Mouse (Mus musculus): ENCODE measurements around the gene Gcnt1. TPM values are rescaled to one million over a fixed set of nuclear protein-coding genes. Genes with fewer than 3 reads are reported as not detected.

Gcnt1 gene
- total and polyA plus RNA-seq, 3 experiments: 0.22 TPM; not detected in 2

- peaks cover 0 to 2% of the 10 kb centered on the region in 2 experiments; a peak in 2 of 4 replicates for H3K27me3 ChIP-seq (ENCODE audit: control insufficient read depth in 1 of 2, insufficient read depth in 2 of 2, low read length in 2 of 2)
- no peak overlapping the region for H3K4me3 ChIP-seq (ENCODE audit: control insufficient read depth in 1 of 2, insufficient read depth in 1 of 2, low read depth in 2 of 2, low read length in 2 of 2)
- no peaks in the 10 kb centered on the region for H3K79me2 ChIP-seq (ENCODE audit: control insufficient read depth, insufficient read depth, low read length, poor library complexity)
- H3K36me3 ChIP-seq (ENCODE audit: control insufficient read depth in 1 of 2, insufficient read depth in 2 of 2, low read length in 2 of 2): no peaks in the 10 kb centered on the region
- no peaks in the 10 kb centered on the region for H3K9me3 ChIP-seq (replicated peaks; ENCODE audit: insufficient read depth, low read length)
- no peak overlapping the region for H3K27ac ChIP-seq (ENCODE audit: control insufficient read depth, low read depth, low read length)
- H3K9ac ChIP-seq (ENCODE audit: control insufficient read depth, low read depth, low read length, poor library complexity, severe bottlenecking): no peak overlapping the region
- no peak for TF ChIP-seq RCOR1 (IDR thresholded peaks at IDR 0.05; ENCODE audit: low read depth, low read length)
- TF ChIP-seq MYC (IDR thresholded peaks at IDR 0.05; ENCODE audit: low read depth, low read length): no peak
- no peak for TF ChIP-seq CTCF (IDR thresholded peaks at IDR 0.05 in 2 of 3, conservative IDR thresholded peaks at IDR 0.05 in 1 of 3; ENCODE audit: control insufficient read depth in 1 of 3, insufficient read depth in 1 of 3, low read depth in 2 of 3, low read length in 3 of 3, poor library complexity in 1 of 3, severe bottlenecking in 1 of 3)
- no peak for TF ChIP-seq MAX (IDR thresholded peaks at IDR 0.05; ENCODE audit: low read length)
- TF ChIP-seq TBP (IDR thresholded peaks at IDR 0.05; ENCODE audit: low read depth, low read length): no peak
- no peak for TF ChIP-seq ZMIZ1 (IDR thresholded peaks at IDR 0.05; ENCODE audit: low read depth, low read length)
- no peak for TF ChIP-seq ELF1 (IDR thresholded peaks at IDR 0.05; ENCODE audit: low read depth, low read length)
- TF ChIP-seq CHD2 (IDR thresholded peaks at IDR 0.05; ENCODE audit: low read length): no peak
- TF ChIP-seq POLR2A (IDR thresholded peaks at IDR 0.05; ENCODE audit: control insufficient read depth in 1 of 2, insufficient read depth in 1 of 2, low read depth in 1 of 2, low read length in 2 of 2, poor library complexity in 1 of 2): no peak
- no peak for TF ChIP-seq MAZ (IDR thresholded peaks at IDR 0.05; ENCODE audit: low read depth, low read length)
- no peak for TF ChIP-seq NRF1 (IDR thresholded peaks at IDR 0.05; ENCODE audit: insufficient read depth, low read depth, low read length, poor library complexity, severe bottlenecking)
- no peak for TF ChIP-seq SMC3 (IDR thresholded peaks at IDR 0.05; ENCODE audit: low read depth, low read length)
- no peak for TF ChIP-seq UBTF (IDR thresholded peaks at IDR 0.05; ENCODE audit: borderline replicate concordance, insufficient read depth, low read depth, low read length)
- TF ChIP-seq MXI1 (IDR thresholded peaks at IDR 0.05; ENCODE audit: low read depth, low read length): no peak
- TF ChIP-seq KAT2A (conservative IDR thresholded peaks at IDR 0.05; ENCODE audit: low read depth, low read length): no peak
- no peak for DNase-seq (ENCODE audit: low read depth, low spot score)
- no peaks in the 10 kb centered on the region for H3K4me1 ChIP-seq (ENCODE audit: control insufficient read depth in 1 of 2, insufficient read depth in 2 of 2, low read length in 2 of 2)
Measured at GRCm38 (mm10) chr19:17368557-17368956, 4.1 kb downstream of the Gcnt1 start.

DNA sequence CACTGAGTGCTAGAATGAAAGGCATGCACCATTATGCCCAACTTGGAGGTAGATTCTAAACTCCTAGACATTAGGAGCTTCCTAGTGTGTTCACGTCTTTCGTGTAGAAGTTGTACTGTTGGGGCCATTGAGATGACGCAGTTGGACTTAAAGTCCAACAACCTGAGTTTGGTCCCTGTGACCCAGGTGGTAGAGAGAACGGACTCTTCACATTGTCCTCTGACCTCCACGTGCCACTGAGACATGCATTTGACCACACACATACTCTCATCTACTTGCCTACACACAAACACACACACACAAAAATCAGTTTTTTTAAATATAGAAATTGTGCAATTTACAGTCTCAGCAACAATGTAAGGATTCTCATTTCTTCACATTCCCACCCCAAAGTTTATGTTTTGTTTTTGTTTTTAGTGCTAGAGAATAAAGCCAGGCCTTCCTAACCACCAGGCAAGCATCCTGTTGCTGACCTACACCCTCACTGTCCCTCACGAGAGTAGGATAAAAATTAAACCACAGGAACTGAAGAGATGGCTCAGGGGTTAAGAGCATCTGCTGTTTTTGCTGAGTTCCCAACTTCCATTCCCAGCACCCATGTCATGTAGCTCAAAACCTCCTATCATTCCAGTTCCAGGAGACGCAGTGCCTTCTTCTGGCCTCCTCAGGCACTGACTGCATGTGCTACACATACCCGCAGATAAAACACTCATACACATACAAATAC is 6.1 kb downstream of the Gcnt1 start:
- H3K27ac ChIP-seq (ENCODE audit: control insufficient read depth, low read depth, low read length): no peak overlapping the region
- H3K4me1 ChIP-seq (ENCODE audit: control insufficient read depth in 1 of 2, insufficient read depth in 2 of 2, low read length in 2 of 2): 0 out of 4 replicates have a peak, but pooled peaks cover 0 to under 1% of the 10 kb centered on the region in 2 experiments
- TF ChIP-seq CHD2 (IDR thresholded peaks at IDR 0.05; ENCODE audit: low read length): no peak
- no peak for TF ChIP-seq USF2 (IDR thresholded peaks at IDR 0.05; ENCODE audit: borderline replicate concordance in 1 of 2, insufficient read depth in 1 of 2, low read depth in 1 of 2, low read length in 2 of 2)
- no peak for TF ChIP-seq MYB (IDR thresholded peaks at IDR 0.05; ENCODE audit: low read depth, low read length)
- no peak for TF ChIP-seq NELFE (IDR thresholded peaks at IDR 0.05; ENCODE audit: low read depth, low read length)
- no peak for TF ChIP-seq ZNF384 (IDR thresholded peaks at IDR 0.05; ENCODE audit: low read depth, low read length)
- no peak for TF ChIP-seq ZMIZ1 (IDR thresholded peaks at IDR 0.05; ENCODE audit: low read depth, low read length)
- TF ChIP-seq BHLHE40 (IDR thresholded peaks at IDR 0.05; ENCODE audit: borderline replicate concordance, low read depth, low read length): no peak
- H3K79me2 ChIP-seq (ENCODE audit: control insufficient read depth, insufficient read depth, low read length, poor library complexity): no peaks in the 10 kb centered on the region
- no peak overlapping the region for H3K4me3 ChIP-seq (ENCODE audit: control insufficient read depth in 1 of 2, insufficient read depth in 1 of 2, low read depth in 2 of 2, low read length in 2 of 2)
- no peaks in the 10 kb centered on the region; a peak in 1 of 4 replicates for H3K27me3 ChIP-seq (ENCODE audit: control insufficient read depth in 1 of 2, insufficient read depth in 2 of 2, low read length in 2 of 2)
- no peaks in the 10 kb centered on the region; a peak in 1 of 4 replicates for H3K36me3 ChIP-seq (ENCODE audit: control insufficient read depth in 1 of 2, insufficient read depth in 2 of 2, low read length in 2 of 2)
- no peak overlapping the region for H3K9ac ChIP-seq (ENCODE audit: control insufficient read depth, low read depth, low read length, poor library complexity, severe bottlenecking)
- DNase-seq (ENCODE audit: low read depth, low spot score): no peak
- no peaks in the 10 kb centered on the region for H3K9me3 ChIP-seq (replicated peaks; ENCODE audit: insufficient read depth, low read length)
